Mouse (Mus musculus) liver, embryonic 14.5 days (tissue): ENCODE results near the gene Ak3.

Source experiments
- CTCF ChIP-seq: IDR thresholded peaks from 2 replicates; pipeline ENCODE4 v1.5.1; 2016; ENCODE audit warnings: antibody characterized with exemption, low read depth, control low read depth
- EP300 ChIP-seq: IDR thresholded peaks from 2 replicates; pipeline ENCODE4 v1.6.1; 2016; ENCODE audit warnings: antibody characterized with exemption, low read depth

- TF ChIP-seq CTCF = no peak
- TF ChIP-seq EP300 = no peak
These were observed 56.4 kb downstream of the Ak3 start for GRCm38 (mm10) chr19:28991391-28991790.
